Mouse (Mus musculus): Measurements from ENCODE around the gene Anks4b.

- TF ChIP-seq POLR2A (IDR thresholded peaks at IDR 0.05; ENCODE audit: control insufficient read depth, low read depth, low read length) (no peak), CTCF (IDR thresholded peaks at IDR 0.05; ENCODE audit: control insufficient read depth, insufficient read depth, insufficient replicate concordance, low read depth, low read length) (no peak)
Observed at GRCm38 (mm10) chr7:120188946-120189345, 15.3 kb downstream of the Anks4b start.

Measured in testis, adult 2 months (tissue).